In the genomic region with DNA sequence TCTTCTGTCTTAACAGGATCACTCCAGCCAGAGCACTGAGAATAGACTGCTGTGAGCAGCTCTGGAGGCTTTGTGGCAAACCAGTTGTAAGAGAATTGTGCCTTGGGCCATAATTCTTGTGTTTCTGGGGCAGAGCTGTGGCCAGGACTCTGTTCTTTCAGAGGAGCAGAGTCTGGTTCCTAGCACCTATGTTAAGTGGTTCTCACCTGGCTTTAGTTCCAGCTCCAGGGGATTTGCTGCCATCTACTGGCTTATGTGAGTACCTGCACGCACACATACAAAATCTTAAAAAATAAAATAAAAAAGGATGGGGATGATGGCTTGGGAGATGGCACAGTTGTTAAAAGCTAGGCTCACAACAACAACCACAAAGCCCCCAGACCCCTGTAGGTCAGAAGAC, we compare ENCODE assay signal across 10 mouse cellular contexts. TPM values are rescaled to one million over a fixed set of nuclear protein-coding genes. Genes with fewer than 3 reads are reported as not detected.
A peak's percentile ranks its signal among the peaks of the same experiment; 100 is the strongest.
DNase-seq lines count a peak whose midpoint lies in the region; ATAC-seq and TF ChIP-seq lines count a peak whose summit lies in the region.
"Had no signal": no experiment of that assay in that cellular context is flagged by ENCODE, and none has a peak within 500 bp of the region (broad histone marks: within the 10 kb centered on the region; RNA-seq: fewer than 3 reads in every experiment).

No protein-coding gene starts in this region.

- H3K4me3 ChIP-seq in cerebellum, adult 2 months (replicated peaks; ENCODE audit: insufficient read depth, low read depth, low read length) = no peak overlapping the region
- no peak overlapping the region for H3K4me3 ChIP-seq in midbrain, embryonic 14.5 days (replicated peaks; ENCODE audit: low read depth, low read length)
- H3K4me3 ChIP-seq in midbrain, embryonic 15.5 days = no peak overlapping the region
- no peak overlapping the region for H3K4me3 ChIP-seq in cortical plate, adult 2 months (ENCODE audit: insufficient read depth, low read length)
- H3K4me3 ChIP-seq: heart, embryonic 12.5 days had no signal

- TF ChIP-seq POLR2A in cerebellum, adult 2 months (IDR thresholded peaks at IDR 0.05; ENCODE audit: borderline replicate concordance, insufficient read depth, low read length) = no peak
- TF ChIP-seq POLR2A in cortical plate, adult 2 months (IDR thresholded peaks at IDR 0.05; ENCODE audit: extremely low read depth, insufficient read depth, low read length) = no peak

- TF ChIP-seq CTCF in cerebellum, adult 2 months (IDR thresholded peaks at IDR 0.05; ENCODE audit: borderline replicate concordance, insufficient read depth, low read depth, low read length) = peak; percentile 37; the same call in 1 of the 2 replicates
- peak; percentile 31; the same call in 1 of the 2 replicates for TF ChIP-seq CTCF in cortical plate, adult 2 months (IDR thresholded peaks at IDR 0.05; ENCODE audit: extremely low read depth, insufficient read depth, low read length)

- ATAC-seq in cerebellum, adult (ENCODE audit: insufficient number of reproducible peaks, low FRiP score, low TSS enrichment) = no peak
- no peak for ATAC-seq in midbrain, embryonic 14.5 days (ENCODE audit: low FRiP score, low TSS enrichment)
- ATAC-seq in midbrain, embryonic 15.5 days (replicated peaks) = no peak
- ATAC-seq: midbrain, embryonic 16.5 days had no signal

- 57% methylated on average over 1 of the region's 1 CpGs for WGBS in cerebellum, adult 2 months
- 42% methylated on average over 1 of the region's 1 CpGs for WGBS in midbrain, embryonic 14.5 days
- WGBS in midbrain, embryonic 15.5 days = 29% methylated on average over 1 of the region's 1 CpGs

- H3K4me1 ChIP-seq in cerebellum, adult 2 months (ENCODE audit: control insufficient read depth, insufficient read depth, low read length) = no peaks in the 10 kb centered on the region
- H3K4me1 ChIP-seq in midbrain, embryonic 14.5 days (ENCODE audit: control insufficient read depth, insufficient read depth, low read length) = no peaks in the 10 kb centered on the region
- H3K4me1 ChIP-seq in midbrain, embryonic 15.5 days = no peaks in the 10 kb centered on the region
- H3K4me1 ChIP-seq in cortical plate, adult 2 months (ENCODE audit: control insufficient read depth, insufficient read depth, low read length) = no peaks in the 10 kb centered on the region

- no peaks in the 10 kb centered on the region for H3K9me3 ChIP-seq in midbrain, embryonic 14.5 days (ENCODE audit: control insufficient read depth, low read length)
- no peaks in the 10 kb centered on the region for H3K9me3 ChIP-seq in midbrain, embryonic 15.5 days

- no peak overlapping the region for H3K4me2 ChIP-seq in midbrain, embryonic 14.5 days (ENCODE audit: low read length)
- H3K4me2 ChIP-seq in midbrain, embryonic 15.5 days = no peak overlapping the region
- H3K4me2 ChIP-seq: heart, embryonic 12.5 days had no signal

- no peak for DNase-seq in cerebellum, adult 2 months
- peak; percentile 28 for DNase-seq in midbrain, embryonic 14.5 days
- DNase-seq in retina, postnatal 1 day = peak; percentile 27
- no peak for DNase-seq in spleen, postnatal 14 days (ENCODE audit: low spot score in 2 of 2)
- no peak for DNase-seq in layer of hippocampus, adult 9-10 months (ENCODE audit: low spot score)

- H3K9ac ChIP-seq in midbrain, embryonic 14.5 days (replicated peaks; ENCODE audit: low read length) = no peak overlapping the region
- H3K9ac ChIP-seq in midbrain, embryonic 15.5 days = no peak overlapping the region
- H3K9ac ChIP-seq: heart, embryonic 12.5 days had no signal

- H3K27ac ChIP-seq in cerebellum, adult 2 months (ENCODE audit: insufficient read depth, low read length) = no peak overlapping the region
- H3K27ac ChIP-seq in midbrain, embryonic 14.5 days (replicated peaks; ENCODE audit: low read depth, low read length) = no peak overlapping the region
- no peak overlapping the region for H3K27ac ChIP-seq in midbrain, embryonic 15.5 days
- H3K27ac ChIP-seq in cortical plate, adult 2 months (ENCODE audit: insufficient read depth, low read length) = no peak overlapping the region

- no peaks in the 10 kb centered on the region for H3K36me3 ChIP-seq in midbrain, embryonic 14.5 days (ENCODE audit: control insufficient read depth, insufficient read depth, low read length)
- H3K36me3 ChIP-seq in midbrain, embryonic 15.5 days (replicated peaks) = no peaks in the 10 kb centered on the region

- no peaks in the 10 kb centered on the region for H3K27me3 ChIP-seq in cerebellum, adult 2 months (ENCODE audit: control insufficient read depth, insufficient read depth, low read length)
- H3K27me3 ChIP-seq in midbrain, embryonic 14.5 days (ENCODE audit: control insufficient read depth, insufficient read depth, low read length) = no peaks in the 10 kb centered on the region
- H3K27me3 ChIP-seq in midbrain, embryonic 15.5 days (replicated peaks) = no peaks in the 10 kb centered on the region
- H3K27me3 ChIP-seq: heart, embryonic 12.5 days had no signal

RNA-seq across cellular contexts. Expression of a gene that starts 27.1 kb away (rescaled TPM):
- polyA plus RNA-seq in cerebellum, adult 2 months (2012; rRNA removed) = 55.7 and 56.9 TPM in 2 replicates
- polyA plus RNA-seq in midbrain, embryonic 14.5 days (2014; fragmentation: Nextera tagmentation; extraction: Ambion mirVana) = 40.4 and 46.9 TPM in 2 replicates
- polyA plus RNA-seq in midbrain, embryonic 15.5 days (2015; fragmentation: Nextera tagmentation; extraction: Ambion mirVana) = 34.8 and 36.0 TPM in 2 replicates
- 36.5 and 40.8 TPM in 2 replicates for polyA plus RNA-seq in cortical plate, adult 2 months (2012; rRNA removed)

RNA-seq across cellular contexts. Expression of a gene that starts 30.1 kb away (rescaled TPM):
- 19.5 and 20.0 TPM in 2 replicates for polyA plus RNA-seq in cerebellum, adult 2 months (2012; rRNA removed)
- polyA plus RNA-seq in midbrain, embryonic 14.5 days (2014; fragmentation: Nextera tagmentation; extraction: Ambion mirVana) = 43.3 and 57.7 TPM in 2 replicates
- 53.8 and 54.5 TPM in 2 replicates for polyA plus RNA-seq in midbrain, embryonic 15.5 days (2015; fragmentation: Nextera tagmentation; extraction: Ambion mirVana)
- 15.6 and 19.0 TPM in 2 replicates for polyA plus RNA-seq in cortical plate, adult 2 months (2012; rRNA removed)

Comparison
In these comparisons a context has a peak if more than half of its experiments do, and no peak if none do; other contexts are left out.
1. DNase-seq: peak in midbrain, embryonic 14.5 days (single experiment) and retina, postnatal 1 day (single experiment); none in cerebellum, adult 2 months (0 of 2), spleen, postnatal 14 days (0 of 2) and layer of hippocampus, adult 9-10 months (single experiment).